Comparison of ENCODE assay signal across 11 mouse cellular contexts in the genomic region with DNA sequence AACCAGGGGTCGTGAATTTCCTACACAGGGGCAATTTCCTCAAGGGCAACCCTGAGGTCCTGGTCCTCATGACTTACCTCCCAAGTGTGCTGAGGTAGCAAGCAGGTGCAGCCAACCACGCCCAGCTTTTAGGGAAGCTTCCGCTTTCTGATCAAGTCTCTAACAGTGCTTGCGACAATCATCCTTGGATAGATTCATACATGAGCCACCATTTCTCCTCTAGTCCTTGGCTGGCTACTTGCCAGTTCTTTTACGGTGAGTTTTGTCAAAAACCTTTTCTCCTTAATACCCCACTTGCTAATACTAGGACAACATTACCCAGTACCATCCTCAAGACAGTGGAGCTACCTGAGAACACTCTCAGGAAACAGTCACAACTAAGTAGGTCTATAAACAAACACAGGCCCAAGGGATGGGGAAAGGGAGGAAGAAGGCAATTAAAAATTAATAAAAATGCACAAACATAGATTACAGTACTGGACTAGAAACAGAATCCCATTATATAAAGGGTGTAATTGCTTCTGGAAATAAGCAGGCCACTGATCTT. TPM values are rescaled to one million over a fixed set of nuclear protein-coding genes. Genes with fewer than 3 reads are reported as not detected.
DNase-seq lines count a peak whose midpoint lies in the region; ATAC-seq and TF ChIP-seq lines count a peak whose summit lies in the region.
"Had no signal": no experiment of that assay in that cellular context is flagged by ENCODE, and none has a peak within 500 bp of the region (broad histone marks: within the 10 kb centered on the region; RNA-seq: fewer than 3 reads in every experiment).

No protein-coding gene starts in this region.

- no peak for TF ChIP-seq CTCF in kidney, postnatal 0 days (IDR thresholded peaks at IDR 0.05; ENCODE audit: low read depth)

- no peaks in the 10 kb centered on the region for H3K27me3 ChIP-seq in kidney, postnatal 0 days (ENCODE audit: insufficient read depth, low read length)
- no peaks in the 10 kb centered on the region for H3K27me3 ChIP-seq in splenic B cell, adult 2 months (ENCODE audit: control insufficient read depth, insufficient read depth, low read length, poor library complexity, severe bottlenecking)
- H3K27me3 ChIP-seq: neural tube, embryonic 12.5 days had no signal

- no peaks in the 10 kb centered on the region for H3K9me3 ChIP-seq in kidney, postnatal 0 days (replicated peaks; ENCODE audit: low read length)
- H3K9me3 ChIP-seq: neural tube, embryonic 12.5 days had no signal

- no peaks in the 10 kb centered on the region for H3K36me3 ChIP-seq in kidney, postnatal 0 days (ENCODE audit: insufficient read depth, low read length)
- H3K36me3 ChIP-seq in splenic B cell, adult 2 months (ENCODE audit: control insufficient read depth, insufficient read depth, low read length, poor library complexity, severe bottlenecking), result no peaks in the 10 kb centered on the region
- H3K36me3 ChIP-seq: neural tube, embryonic 12.5 days had no signal

- no peak overlapping the region for H3K9ac ChIP-seq in kidney, postnatal 0 days (ENCODE audit: low read depth, low read length)
- H3K9ac ChIP-seq: neural tube, embryonic 12.5 days had no signal

- 51% methylated on average over 5 of the region's 5 CpGs for WGBS in kidney, postnatal 0 days
- WGBS in large intestine, adult 2 months, result 23% methylated on average over 5 of the region's 5 CpGs

- no peak for ATAC-seq in kidney, postnatal 0 days (replicated peaks; ENCODE audit: low FRiP score, low read depth)
- ATAC-seq: hindbrain, postnatal 0 days had no signal

- peak overlapping the region; percentile 27; the same call in 1 of the 2 replicates for H3K4me2 ChIP-seq in kidney, postnatal 0 days (ENCODE audit: low read length)
- H3K4me2 ChIP-seq: neural tube, embryonic 12.5 days had no signal

- DNase-seq in kidney, postnatal 0 days (ENCODE audit: low spot score), result no peak
- no peak for DNase-seq in kidney, adult 8-10 months
- peak; percentile 70 for DNase-seq in MEL-GATA-1-ER (ENCODE audit: extremely low read depth, low read depth)
- peak; percentile 33 for DNase-seq in large intestine, adult 2 months (ENCODE audit: low read depth, low spot score)
- DNase-seq in splenic B cell, adult 2 months (ENCODE audit: low read depth, low spot score), result peak; percentile 70
- no peak for DNase-seq in cerebellum, postnatal 36 days
- no peak for DNase-seq in layer of hippocampus, adult 11-12 months (ENCODE audit: low spot score)
- DNase-seq: gastrocnemius, postnatal 25 days; left cerebral cortex, postnatal 4 days had no signal

- no peak overlapping the region for H3K4me3 ChIP-seq in kidney, postnatal 0 days (replicated peaks; ENCODE audit: low read depth, low read length)
- H3K4me3 ChIP-seq: neural tube, embryonic 12.5 days had no signal

- peaks cover 49% of the 10 kb centered on the region for H3K4me1 ChIP-seq in kidney, postnatal 0 days (replicated peaks; ENCODE audit: insufficient read depth, low read length)

- peak overlapping the region; percentile 89 for H3K27ac ChIP-seq in kidney, postnatal 0 days
- H3K27ac ChIP-seq: hindbrain, postnatal 0 days; neural tube, embryonic 12.5 days had no signal

RNA-seq across cellular contexts. Expression of gene B3gnt2, which starts 12.0 kb away (rescaled TPM):
- polyA plus RNA-seq in kidney, postnatal 0 days (2015; fragmentation: Nextera tagmentation; extraction: Ambion mirVana), result 20.7 and 22.5 TPM in 2 replicates
- 8.8 and 10.4 TPM in 2 replicates for polyA plus RNA-seq in large intestine, adult 2 months (2012; rRNA removed)

Comparison
In these comparisons a context has a peak if more than half of its experiments do, and no peak if none do; other contexts are left out.
1. DNase-seq: peak in MEL-GATA-1-ER (single experiment), large intestine, adult 2 months (single experiment) and splenic B cell, adult 2 months (single experiment); none in kidney, postnatal 0 days (single experiment), kidney, adult 8-10 months (0 of 2), cerebellum, postnatal 36 days (0 of 2) and layer of hippocampus, adult 11-12 months (single experiment).